Mouse (Mus musculus): ENCODE measurements around the gene Nrn1.

GRCm38 (mm10) chr13:36750056-36750455, 15.1 kb upstream of the Nrn1 start:
- TF ChIP-seq POLR2A (IDR thresholded peaks at IDR 0.05; ENCODE audit: control insufficient read depth, low read depth, low read length) (no peak), CTCF (IDR thresholded peaks at IDR 0.05; ENCODE audit: control insufficient read depth, insufficient read depth, insufficient replicate concordance, low read depth, low read length) (no peak)
